Mouse (Mus musculus) intestine, embryonic 15.5 days (tissue): ENCODE data around the gene Tspan5. TPM values are rescaled to one million over a fixed set of nuclear protein-coding genes. Genes with fewer than 3 reads are reported as not detected.
A peak's percentile ranks its signal among the peaks of the same experiment; 100 is the strongest.

Experiments
- ATAC-seq: fragments of 200-750 bp; cut with Nextera tagmentation; 2 replicates; pipeline ENCODE4 v1.8.0; 2017; ENCODE audit warnings: moderate TSS enrichment, moderate library complexity
- H3K27ac ChIP-seq: fragments of 300-500 bp; sonication (generic); 2 replicates; pipeline ENCODE4 v1.5.1; 2015; ENCODE audit warnings: mild to moderate bottlenecking, inconsistent platforms
- H3K27me3 ChIP-seq: fragments of 300-500 bp; sonication (generic); replicated peaks from 2 replicates; pipeline ENCODE4 v1.6.1; 2015; ENCODE audit warnings: inconsistent platforms
- H3K36me3 ChIP-seq: fragments of 300-500 bp; sonication (generic); 2 replicates; pipeline ENCODE4 v1.6.1; 2015; ENCODE audit warnings: inconsistent platforms
- H3K4me1 ChIP-seq: fragments of 300-500 bp; sonication (generic); replicated peaks from 2 replicates; pipeline ENCODE4 v1.6.1; 2015; ENCODE audit warnings: inconsistent platforms
- H3K4me2 ChIP-seq: fragments of 300-500 bp; sonication (generic); replicated peaks from 2 replicates; pipeline ENCODE4 v1.6.1; 2015; ENCODE audit warnings: mild to moderate bottlenecking, inconsistent platforms
- H3K4me3 ChIP-seq: fragments of 300-500 bp; sonication (generic); replicated peaks from 2 replicates; pipeline ENCODE4 v1.5.1; 2015; ENCODE audit warnings: inconsistent platforms
- H3K9ac ChIP-seq: fragments of 300-500 bp; sonication (generic); 2 replicates; pipeline ENCODE4 v1.6.1; 2015; ENCODE audit warnings: inconsistent platforms
- H3K9me3 ChIP-seq: fragments of 300-500 bp; sonication (generic); 2 replicates; pipeline ENCODE4 v1.6.1; 2016; ENCODE audit warnings: inconsistent platforms
- WGBS: fragments of 180-500 bp; shearing (Covaris S2); methylation state at CpG from one replicate; pipeline ENCODE4 v1.1.7; 2015; 5-methylcytosine and 5-hydroxymethylcytosine counted together
- polyA plus RNA-seq: library from polyadenylated mRNA; unstranded; fragments of >200 nt; fragmentation: Nextera tagmentation; extraction: Ambion mirVana; gene quantifications from 2 replicates; pipeline ENCODE4 v1.2.1, GENCODE M21; 2015

The Tspan5 gene
- polyA plus RNA-seq, result 17.8 and 18.4 TPM in 2 replicates

GRCm38 (mm10) chr3:138741649-138742565, at the start of gene Tspan5:
TSS of gene Tspan5 (plus strand) at chr3:138742195.
- Histone ChIP-seq H3K9ac (peak within 1 kb of the TSS; percentile 66), H3K4me3 (peak within 1 kb of the TSS; percentile 82), H3K27ac (peak within 1 kb of the TSS; percentile 70; the same call in 1 of the 2 replicates), H3K9me3 (no peaks in the 10 kb centered on the region), H3K4me2 (peak within 1 kb of the TSS; percentile 95), H3K4me1 (peaks cover 15% of the 10 kb centered on the region), H3K36me3 (no peaks in the 10 kb centered on the region), H3K27me3 (peaks cover 3% of the 10 kb centered on the region; the same call in 1 of the 2 replicates)
- ATAC-seq, result peak; percentile 92
- under 1% methylated on average over 77 of the region's 100 CpGs for WGBS

- no peak overlapping the region for H3K27ac ChIP-seq
- H3K4me2 ChIP-seq, result no peak overlapping the region
- H3K9me3 ChIP-seq, result no peaks in the 10 kb centered on the region
- ATAC-seq, result no peak
- H3K4me3 ChIP-seq, result no peak overlapping the region
- no peaks in the 10 kb centered on the region for H3K4me1 ChIP-seq
- H3K9ac ChIP-seq, result no peak overlapping the region
- no peaks in the 10 kb centered on the region for H3K27me3 ChIP-seq
- H3K36me3 ChIP-seq, result no peaks in the 10 kb centered on the region
- 35% methylated on average over 1 of the region's 1 CpGs for WGBS
These were observed 49.7 kb upstream of the Tspan5 start for GRCm38 (mm10) chr3:138692302-138692701.

GRCm38 (mm10) chr3:138703399-138703798, 38.6 kb upstream of the Tspan5 start:
- ATAC-seq, result no peak
- H3K27me3 ChIP-seq, result no peaks in the 10 kb centered on the region
- H3K27ac ChIP-seq, result no peak overlapping the region
- 87% methylated on average over 12 of the region's 12 CpGs for WGBS
- no peak overlapping the region for H3K9ac ChIP-seq
- no peaks in the 10 kb centered on the region for H3K4me1 ChIP-seq
- H3K36me3 ChIP-seq, result no peaks in the 10 kb centered on the region
- no peak overlapping the region for H3K4me2 ChIP-seq
- H3K9me3 ChIP-seq, result no peaks in the 10 kb centered on the region
- H3K4me3 ChIP-seq, result no peak overlapping the region

- Histone ChIP-seq H3K4me3 (no peak overlapping the region), H3K4me1 (no peaks in the 10 kb centered on the region), H3K36me3 (no peaks in the 10 kb centered on the region), H3K9me3 (no peaks in the 10 kb centered on the region), H3K4me2 (no peak overlapping the region), H3K9ac (no peak overlapping the region), H3K27ac (no peak overlapping the region), H3K27me3 (no peaks in the 10 kb centered on the region)
- no peak for ATAC-seq
- 73% methylated on average over 9 of the region's 9 CpGs for WGBS
These were observed 37.5 kb upstream of the Tspan5 start for GRCm38 (mm10) chr3:138704469-138704868.

GRCm38 (mm10) chr3:138705875-138706274, 36.1 kb upstream of the Tspan5 start:
- no peaks in the 10 kb centered on the region for H3K9me3 ChIP-seq
- no peaks in the 10 kb centered on the region for H3K36me3 ChIP-seq
- H3K4me2 ChIP-seq, result no peak overlapping the region
- WGBS, result 78% methylated on average over 14 of the region's 14 CpGs
- H3K4me3 ChIP-seq, result no peak overlapping the region
- H3K27ac ChIP-seq, result no peak overlapping the region
- no peaks in the 10 kb centered on the region for H3K4me1 ChIP-seq
- H3K9ac ChIP-seq, result no peak overlapping the region
- ATAC-seq, result no peak
- H3K27me3 ChIP-seq, result no peaks in the 10 kb centered on the region

GRCm38 (mm10) chr3:138709183-138709582, 32.8 kb upstream of the Tspan5 start:
- WGBS, result 68% methylated on average over 5 of the region's 5 CpGs
- no peak for ATAC-seq
- H3K4me1 ChIP-seq, result no peaks in the 10 kb centered on the region

GRCm38 (mm10) chr3:138711971-138712370, 30.0 kb upstream of the Tspan5 start:
- Histone ChIP-seq H3K27ac (no peak overlapping the region), H3K4me2 (no peak overlapping the region), H3K4me3 (no peak overlapping the region), H3K36me3 (no peaks in the 10 kb centered on the region), H3K9ac (no peak overlapping the region), H3K9me3 (no peaks in the 10 kb centered on the region), H3K4me1 (no peaks in the 10 kb centered on the region), H3K27me3 (no peaks in the 10 kb centered on the region)
- no peak for ATAC-seq
- WGBS, result 86% methylated on average over 4 of the region's 4 CpGs

More at GRCm38 (mm10) chr3:138709183-138709582, 32.8 kb upstream of the Tspan5 start:
- Histone ChIP-seq H3K4me3 (no peak overlapping the region), H3K9ac (no peak overlapping the region), H3K27me3 (no peaks in the 10 kb centered on the region), H3K27ac (no peak overlapping the region), H3K9me3 (no peaks in the 10 kb centered on the region), H3K4me2 (no peak overlapping the region), H3K36me3 (no peaks in the 10 kb centered on the region)

GRCm38 (mm10) chr3:138712452-138713140, 29.4 kb upstream of the Tspan5 start:
- Histone ChIP-seq H3K27me3 (no peaks in the 10 kb centered on the region), H3K27ac (no peak overlapping the region), H3K36me3 (no peaks in the 10 kb centered on the region), H3K4me2 (no peak overlapping the region), H3K9me3 (no peaks in the 10 kb centered on the region), H3K4me3 (no peak overlapping the region), H3K4me1 (no peaks in the 10 kb centered on the region), H3K9ac (no peak overlapping the region)
- ATAC-seq, result no peak
- 84% methylated on average over 11 of the region's 11 CpGs for WGBS

GRCm38 (mm10) chr3:138713141-138713540, 28.9 kb upstream of the Tspan5 start:
- no peaks in the 10 kb centered on the region for H3K4me1 ChIP-seq

GRCm38 (mm10) chr3:138714788-138715187, 27.2 kb upstream of the Tspan5 start:
- Histone ChIP-seq H3K4me2 (no peak overlapping the region), H3K9me3 (no peaks in the 10 kb centered on the region), H3K27me3 (no peaks in the 10 kb centered on the region), H3K4me3 (no peak overlapping the region), H3K27ac (no peak overlapping the region), H3K9ac (no peak overlapping the region), H3K4me1 (no peaks in the 10 kb centered on the region), H3K36me3 (no peaks in the 10 kb centered on the region)
- no peak for ATAC-seq
- WGBS, result 54% methylated on average over 2 of the region's 2 CpGs

More at GRCm38 (mm10) chr3:138713141-138713540, 28.9 kb upstream of the Tspan5 start:
- no peak overlapping the region for H3K4me2 ChIP-seq
- H3K9me3 ChIP-seq, result no peaks in the 10 kb centered on the region
- no peak overlapping the region for H3K4me3 ChIP-seq
- 65% methylated on average over 6 of the region's 6 CpGs for WGBS
- no peak overlapping the region for H3K9ac ChIP-seq
- H3K27me3 ChIP-seq, result no peaks in the 10 kb centered on the region
- no peaks in the 10 kb centered on the region for H3K36me3 ChIP-seq
- no peak for ATAC-seq
- no peak overlapping the region for H3K27ac ChIP-seq

GRCm38 (mm10) chr3:138715212-138715611, 26.8 kb upstream of the Tspan5 start:
- Histone ChIP-seq H3K4me3 (no peak overlapping the region), H3K4me1 (no peaks in the 10 kb centered on the region), H3K9me3 (no peaks in the 10 kb centered on the region), H3K27me3 (no peaks in the 10 kb centered on the region), H3K36me3 (no peaks in the 10 kb centered on the region), H3K4me2 (no peak overlapping the region), H3K9ac (no peak overlapping the region), H3K27ac (no peak overlapping the region)
- ATAC-seq, result no peak
- WGBS, result 72% methylated on average over 4 of the region's 4 CpGs

- Histone ChIP-seq H3K9me3 (no peaks in the 10 kb centered on the region), H3K9ac (no peak overlapping the region), H3K4me2 (no peak overlapping the region), H3K36me3 (no peaks in the 10 kb centered on the region), H3K27me3 (no peaks in the 10 kb centered on the region), H3K27ac (no peak overlapping the region), H3K4me3 (no peak overlapping the region), H3K4me1 (0 out of 2 replicates have a peak, but pooled peaks cover 2% of the 10 kb centered on the region)
- 93% methylated on average over 5 of the region's 5 CpGs for WGBS
- ATAC-seq, result no peak
These were observed 25.0 kb upstream of the Tspan5 start for GRCm38 (mm10) chr3:138717040-138717439.
